Mouse (Mus musculus): ENCODE results near the gene Fshr. TPM values are rescaled to one million over a fixed set of nuclear protein-coding genes. Genes with fewer than 3 reads are reported as not detected.

Fshr gene
- polyA plus RNA-seq, 1 experiment from 2014 or later: not detected

DNA sequence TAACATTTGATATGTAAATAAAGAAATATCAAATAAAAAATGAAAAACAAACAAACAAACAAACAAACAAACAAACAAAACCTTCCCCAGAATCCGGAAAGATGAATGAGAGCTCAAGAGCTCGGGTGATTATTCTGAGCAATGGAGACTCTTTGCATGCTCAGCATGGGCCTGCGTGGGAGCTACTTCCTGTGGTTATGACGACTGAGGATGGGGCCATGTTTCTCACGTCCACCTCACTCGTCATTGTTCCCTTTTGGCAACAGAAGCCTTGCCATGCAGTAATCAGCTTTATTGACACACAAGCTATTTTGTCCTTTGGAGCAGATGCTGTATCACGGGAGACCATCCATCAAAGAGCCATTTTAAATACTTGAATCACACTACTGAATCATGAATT, 191.8 kb downstream of the Fshr start:
- no peak overlapping the region for H3K27ac ChIP-seq (ENCODE audit: low read length)
- WGBS: 74% methylated on average over 7 of the region's 7 CpGs
- no peak overlapping the region for H3K4me3 ChIP-seq (replicated peaks; ENCODE audit: low read length)
- ATAC-seq (ENCODE audit: insufficient read depth, low FRiP score): no peak
- no peaks in the 10 kb centered on the region for H3K9me3 ChIP-seq (replicated peaks; ENCODE audit: control insufficient read depth, low read length)
- no peaks in the 10 kb centered on the region for H3K36me3 ChIP-seq (ENCODE audit: control insufficient read depth, insufficient read depth, low read length)
- no peak overlapping the region for H3K9ac ChIP-seq (ENCODE audit: low read length)
- no peaks in the 10 kb centered on the region for H3K27me3 ChIP-seq (ENCODE audit: control insufficient read depth, insufficient read depth, low read length)
- H3K4me2 ChIP-seq (ENCODE audit: low read depth, low read length): no peak overlapping the region
- no peaks in the 10 kb centered on the region for H3K4me1 ChIP-seq (ENCODE audit: control insufficient read depth, insufficient read depth, low read length)

GRCm38 (mm10) chr17:89005959-89006358, 194.5 kb downstream of the Fshr start:
- Histone ChIP-seq H3K27me3 (ENCODE audit: control insufficient read depth, insufficient read depth, low read length) (no peaks in the 10 kb centered on the region), H3K9me3 (replicated peaks; ENCODE audit: control insufficient read depth, low read length) (no peaks in the 10 kb centered on the region), H3K4me3 (replicated peaks; ENCODE audit: low read length) (no peak overlapping the region), H3K4me2 (ENCODE audit: low read depth, low read length) (no peak overlapping the region), H3K27ac (ENCODE audit: low read length) (no peak overlapping the region), H3K4me1 (ENCODE audit: control insufficient read depth, insufficient read depth, low read length) (no peaks in the 10 kb centered on the region), H3K9ac (ENCODE audit: low read length) (no peak overlapping the region), H3K36me3 (ENCODE audit: control insufficient read depth, insufficient read depth, low read length) (no peaks in the 10 kb centered on the region)
- ATAC-seq (ENCODE audit: insufficient read depth, low FRiP score): no peak
- WGBS: 78% methylated on average over 5 of the region's 5 CpGs

DNA sequence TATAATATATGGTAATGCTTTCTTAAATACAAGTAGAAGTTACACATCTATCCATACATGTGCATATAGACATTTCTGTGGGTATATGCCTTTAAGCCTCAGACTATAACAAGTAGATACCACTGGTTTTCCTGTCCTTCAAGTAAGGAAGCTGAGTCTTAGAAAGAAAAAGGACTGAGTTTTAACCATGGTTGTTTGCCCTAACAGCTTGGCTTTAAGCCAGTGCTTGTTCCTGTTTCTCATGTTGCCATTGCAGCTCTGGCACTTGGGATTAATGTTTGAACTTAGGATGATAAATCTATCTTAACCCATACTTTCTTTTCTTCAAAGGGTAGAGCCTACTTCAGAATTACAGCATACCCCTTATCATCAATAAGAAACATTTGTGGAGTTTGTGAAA, 200.6 kb downstream of the Fshr start:
- Histone ChIP-seq H3K4me3 (replicated peaks; ENCODE audit: low read length) (no peak overlapping the region), H3K36me3 (ENCODE audit: control insufficient read depth, insufficient read depth, low read length) (no peaks in the 10 kb centered on the region), H3K27me3 (ENCODE audit: control insufficient read depth, insufficient read depth, low read length) (no peaks in the 10 kb centered on the region), H3K9ac (ENCODE audit: low read length) (no peak overlapping the region), H3K27ac (ENCODE audit: low read length) (no peak overlapping the region), H3K9me3 (replicated peaks; ENCODE audit: control insufficient read depth, low read length) (no peaks in the 10 kb centered on the region), H3K4me1 (ENCODE audit: control insufficient read depth, insufficient read depth, low read length) (no peaks in the 10 kb centered on the region), H3K4me2 (ENCODE audit: low read depth, low read length) (no peak overlapping the region)
- no peak for ATAC-seq (ENCODE audit: insufficient read depth, low FRiP score)

DNA sequence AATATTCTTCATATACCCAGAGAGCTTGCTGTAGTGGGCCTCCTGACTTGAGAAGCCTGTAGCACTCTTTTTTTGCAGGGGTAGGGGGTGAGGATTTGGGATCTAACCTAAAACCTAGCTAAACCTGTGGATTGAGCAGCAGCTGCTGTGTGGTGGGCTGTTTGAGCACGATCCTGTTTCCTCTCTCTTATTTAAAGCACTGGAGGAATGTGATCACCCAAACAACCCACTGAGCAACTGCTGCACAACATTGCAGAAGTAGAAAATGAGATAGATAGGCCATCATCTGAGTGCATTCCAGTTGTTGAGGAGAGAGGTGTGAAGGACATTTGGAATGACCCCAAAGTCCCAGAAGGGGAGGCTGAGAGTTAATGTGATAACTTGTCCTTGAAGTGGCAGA, 202.2 kb downstream of the Fshr start:
- 54% methylated on average over 1 of the region's 1 CpGs for WGBS
- no peak overlapping the region for H3K4me3 ChIP-seq (replicated peaks; ENCODE audit: low read length)
- H3K9me3 ChIP-seq (replicated peaks; ENCODE audit: control insufficient read depth, low read length): no peaks in the 10 kb centered on the region
- no peaks in the 10 kb centered on the region for H3K4me1 ChIP-seq (ENCODE audit: control insufficient read depth, insufficient read depth, low read length)
- no peak overlapping the region for H3K27ac ChIP-seq (ENCODE audit: low read length)
- H3K27me3 ChIP-seq (ENCODE audit: control insufficient read depth, insufficient read depth, low read length): no peaks in the 10 kb centered on the region
- H3K9ac ChIP-seq (ENCODE audit: low read length): no peak overlapping the region
- H3K4me2 ChIP-seq (ENCODE audit: low read depth, low read length): no peak overlapping the region
- no peak for ATAC-seq (ENCODE audit: insufficient read depth, low FRiP score)
- H3K36me3 ChIP-seq (ENCODE audit: control insufficient read depth, insufficient read depth, low read length): no peaks in the 10 kb centered on the region

DNA sequence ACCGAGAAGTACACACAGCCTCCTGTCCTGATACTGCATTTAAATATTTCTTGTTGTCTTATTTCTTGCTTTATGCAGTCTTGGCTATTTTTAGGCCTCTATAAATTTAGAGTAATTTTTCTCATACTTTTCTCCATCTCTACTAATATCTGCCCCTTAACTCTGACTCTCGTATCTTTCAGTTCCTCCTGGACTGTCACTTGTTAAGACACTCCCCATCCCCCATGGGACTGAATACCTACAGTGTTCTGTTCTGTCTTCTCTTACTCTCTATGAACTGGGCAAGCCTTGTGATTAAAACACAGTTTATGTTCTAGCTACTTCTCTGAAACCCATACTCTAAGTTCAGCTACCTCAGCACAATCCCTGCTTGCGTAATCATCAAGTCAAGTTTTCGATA, 209.2 kb downstream of the Fshr start:
- no peak overlapping the region for H3K4me3 ChIP-seq (replicated peaks; ENCODE audit: low read length)
- H3K36me3 ChIP-seq (ENCODE audit: control insufficient read depth, insufficient read depth, low read length): no peaks in the 10 kb centered on the region
- no peak for ATAC-seq (ENCODE audit: insufficient read depth, low FRiP score)
- WGBS: 89% methylated on average over 4 of the region's 4 CpGs
- no peak overlapping the region for H3K27ac ChIP-seq (ENCODE audit: low read length)
- H3K27me3 ChIP-seq (ENCODE audit: control insufficient read depth, insufficient read depth, low read length): no peaks in the 10 kb centered on the region
- H3K4me2 ChIP-seq (ENCODE audit: low read depth, low read length): no peak overlapping the region
- H3K9ac ChIP-seq (ENCODE audit: low read length): no peak overlapping the region
- no peaks in the 10 kb centered on the region for H3K9me3 ChIP-seq (replicated peaks; ENCODE audit: control insufficient read depth, low read length)
- no peaks in the 10 kb centered on the region for H3K4me1 ChIP-seq (ENCODE audit: control insufficient read depth, insufficient read depth, low read length)

DNA sequence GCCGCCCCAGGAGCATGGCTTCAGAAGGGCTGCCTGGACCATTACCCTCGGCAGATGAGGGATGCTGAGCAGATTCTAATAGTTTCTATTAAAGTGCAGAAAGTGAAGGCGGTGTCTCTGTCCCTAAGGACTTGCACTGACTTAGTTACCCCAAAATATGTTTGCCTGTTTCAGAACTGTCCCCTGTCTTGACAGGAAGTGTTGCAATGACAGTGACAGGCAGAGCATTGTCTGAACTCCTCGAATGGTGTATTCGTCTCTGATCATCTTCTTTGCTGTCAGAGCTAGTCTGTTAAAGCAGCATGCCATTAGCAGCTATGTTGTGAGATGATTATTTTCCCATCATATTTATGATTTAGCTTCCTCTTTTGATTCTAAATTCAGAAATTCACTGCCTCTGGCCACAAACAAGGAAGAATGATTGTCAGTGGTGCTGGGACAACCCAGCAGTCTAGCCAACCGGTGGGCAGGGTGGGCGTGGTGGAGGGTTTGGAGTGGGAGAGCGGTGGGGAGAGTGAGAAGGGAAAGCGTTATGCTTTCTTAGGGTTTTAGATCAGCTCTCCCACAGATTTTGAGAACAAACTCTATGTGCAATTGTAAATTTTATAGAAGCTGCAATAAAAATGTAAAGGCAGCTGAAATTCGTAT, 219.6 kb downstream of the Fshr start:
- 73% methylated on average over 10 of the region's 10 CpGs for WGBS
- Histone ChIP-seq H3K9me3 (replicated peaks; ENCODE audit: control insufficient read depth, low read length) (no peaks in the 10 kb centered on the region), H3K4me2 (ENCODE audit: low read depth, low read length) (no peak overlapping the region), H3K9ac (ENCODE audit: low read length) (no peak overlapping the region), H3K36me3 (ENCODE audit: control insufficient read depth, insufficient read depth, low read length) (no peaks in the 10 kb centered on the region), H3K27ac (ENCODE audit: low read length) (no peak overlapping the region), H3K4me3 (replicated peaks; ENCODE audit: low read length) (no peak overlapping the region), H3K4me1 (ENCODE audit: control insufficient read depth, insufficient read depth, low read length) (no peaks in the 10 kb centered on the region), H3K27me3 (ENCODE audit: control insufficient read depth, insufficient read depth, low read length) (no peaks in the 10 kb centered on the region)
- ATAC-seq (ENCODE audit: insufficient read depth, low FRiP score): no peak

DNA sequence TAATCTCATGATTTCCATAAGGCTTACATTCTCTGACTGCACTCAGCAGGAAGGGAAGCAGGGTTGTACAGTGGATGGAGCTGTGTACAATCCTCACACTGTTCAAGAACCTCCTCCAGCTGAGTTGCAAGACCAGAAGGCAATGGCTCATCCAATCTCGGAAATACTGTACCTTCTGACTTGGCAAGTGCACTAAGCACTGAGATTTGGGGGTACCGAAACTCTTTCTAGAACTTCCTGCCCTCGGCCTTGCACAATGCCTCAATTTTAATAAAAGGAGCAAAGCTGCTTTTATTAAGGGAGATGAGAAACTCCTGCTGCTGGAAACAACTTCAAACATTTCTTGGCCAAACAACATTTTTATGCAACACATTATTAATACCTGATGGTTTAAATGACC, 225.9 kb downstream of the Fshr start:
- no peak overlapping the region for H3K4me2 ChIP-seq (ENCODE audit: low read depth, low read length)
- H3K9me3 ChIP-seq (replicated peaks; ENCODE audit: control insufficient read depth, low read length): no peaks in the 10 kb centered on the region
- no peaks in the 10 kb centered on the region for H3K27me3 ChIP-seq (ENCODE audit: control insufficient read depth, insufficient read depth, low read length)
- no peak overlapping the region for H3K27ac ChIP-seq (ENCODE audit: low read length)
- H3K4me3 ChIP-seq (replicated peaks; ENCODE audit: low read length): no peak overlapping the region
- no peak overlapping the region for H3K9ac ChIP-seq (ENCODE audit: low read length)
- whole genome bisulfite sequencing: 76% methylated on average over 3 of the region's 3 CpGs
- no peaks in the 10 kb centered on the region for H3K4me1 ChIP-seq (ENCODE audit: control insufficient read depth, insufficient read depth, low read length)
- ATAC-seq (ENCODE audit: insufficient read depth, low FRiP score): no peak
- H3K36me3 ChIP-seq (ENCODE audit: control insufficient read depth, insufficient read depth, low read length): no peaks in the 10 kb centered on the region

- Histone ChIP-seq H3K4me1 (ENCODE audit: control insufficient read depth, insufficient read depth, low read length) (no peaks in the 10 kb centered on the region), H3K9me3 (replicated peaks; ENCODE audit: control insufficient read depth, low read length) (no peaks in the 10 kb centered on the region), H3K4me3 (replicated peaks; ENCODE audit: low read length) (no peak overlapping the region), H3K4me2 (ENCODE audit: low read depth, low read length) (no peak overlapping the region), H3K36me3 (ENCODE audit: control insufficient read depth, insufficient read depth, low read length) (no peaks in the 10 kb centered on the region), H3K9ac (ENCODE audit: low read length) (no peak overlapping the region), H3K27ac (ENCODE audit: low read length) (no peak overlapping the region), H3K27me3 (ENCODE audit: control insufficient read depth, insufficient read depth, low read length) (no peaks in the 10 kb centered on the region)
- 44% methylated on average over 3 of the region's 3 CpGs for WGBS
- ATAC-seq (ENCODE audit: insufficient read depth, low FRiP score): no peak
Measured at GRCm38 (mm10) chr17:88966028-88966427, 234.4 kb downstream of the Fshr start.

DNA sequence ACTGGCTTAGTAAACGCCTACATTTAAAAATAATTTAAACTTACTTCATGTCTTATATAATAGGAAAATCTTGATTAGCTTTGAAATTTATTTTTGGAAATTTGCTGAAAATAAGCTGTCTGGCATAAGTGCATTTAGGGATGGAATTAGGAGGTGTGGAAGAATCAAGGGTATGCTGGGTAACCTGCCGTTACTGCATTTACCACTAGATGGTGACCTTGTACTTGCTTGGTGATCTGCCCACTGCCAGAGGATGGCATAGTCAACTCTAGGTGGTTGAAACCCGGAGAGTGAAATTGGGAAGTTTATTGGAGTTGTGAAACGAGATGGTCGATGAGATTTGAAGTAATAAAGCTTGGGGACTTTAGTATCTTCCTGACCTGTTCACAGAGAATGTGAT, 246.5 kb downstream of the Fshr start:
- H3K9ac ChIP-seq (ENCODE audit: low read length): no peak overlapping the region
- ATAC-seq (ENCODE audit: insufficient read depth, low FRiP score): no peak
- no peaks in the 10 kb centered on the region for H3K4me1 ChIP-seq (ENCODE audit: control insufficient read depth, insufficient read depth, low read length)
- no peak overlapping the region for H3K4me3 ChIP-seq (replicated peaks; ENCODE audit: low read length)
- no peaks in the 10 kb centered on the region for H3K27me3 ChIP-seq (ENCODE audit: control insufficient read depth, insufficient read depth, low read length)
- H3K36me3 ChIP-seq (ENCODE audit: control insufficient read depth, insufficient read depth, low read length): no peaks in the 10 kb centered on the region
- H3K4me2 ChIP-seq (ENCODE audit: low read depth, low read length): no peak overlapping the region
- no peaks in the 10 kb centered on the region for H3K9me3 ChIP-seq (replicated peaks; ENCODE audit: control insufficient read depth, low read length)
- no peak overlapping the region for H3K27ac ChIP-seq (ENCODE audit: low read length)
- WGBS: 36% methylated on average over 5 of the region's 5 CpGs

Measured in stomach, embryonic 16.5 days (tissue).